Mouse (Mus musculus): ENCODE results near the gene Fnbp1l. TPM values are rescaled to one million over a fixed set of nuclear protein-coding genes. Genes with fewer than 3 reads are reported as not detected.

The Fnbp1l gene
- total RNA-seq, 4 experiments from 2014 or later: 25.9 to 34.5 (median 31.4) TPM

DNA sequence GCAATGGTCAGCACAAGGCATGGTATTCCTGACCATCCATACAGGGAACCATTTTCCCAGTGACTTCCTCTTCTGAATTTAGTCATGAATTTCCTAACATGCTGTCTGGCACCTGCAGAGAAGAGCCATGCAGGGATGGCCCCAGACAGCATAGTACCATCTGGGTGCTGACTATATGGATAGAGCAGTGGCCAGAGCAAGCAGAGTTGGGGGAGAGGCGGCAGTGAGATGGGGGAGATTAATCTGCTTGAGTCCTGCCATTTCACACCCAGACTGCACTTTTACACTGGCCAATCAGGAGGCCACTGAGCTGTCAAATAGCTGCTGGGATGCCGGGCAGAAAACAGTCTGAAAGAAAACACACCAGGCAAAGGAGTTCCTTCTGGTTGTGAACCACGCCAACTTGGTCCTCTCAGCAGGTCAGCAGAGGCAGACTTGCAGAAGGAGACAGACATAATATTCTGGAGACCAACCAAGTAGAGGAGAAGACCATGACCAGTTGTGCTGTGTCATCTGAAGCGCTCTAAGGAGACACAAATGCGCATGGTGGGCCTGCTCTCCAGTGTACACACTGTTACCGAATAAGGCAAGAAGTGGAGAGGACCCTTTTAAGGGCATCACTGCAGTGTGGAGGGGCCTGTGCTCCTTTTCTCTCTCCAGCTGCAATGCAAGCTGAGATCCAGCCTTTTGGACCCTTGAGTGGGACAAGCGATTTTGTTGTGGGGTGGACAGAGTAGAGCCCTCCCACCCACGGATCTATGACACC is 83.4 kb downstream of the Fnbp1l start:
- DNase-seq (ENCODE audit: low spot score in 2 of 2): no peak

DNA sequence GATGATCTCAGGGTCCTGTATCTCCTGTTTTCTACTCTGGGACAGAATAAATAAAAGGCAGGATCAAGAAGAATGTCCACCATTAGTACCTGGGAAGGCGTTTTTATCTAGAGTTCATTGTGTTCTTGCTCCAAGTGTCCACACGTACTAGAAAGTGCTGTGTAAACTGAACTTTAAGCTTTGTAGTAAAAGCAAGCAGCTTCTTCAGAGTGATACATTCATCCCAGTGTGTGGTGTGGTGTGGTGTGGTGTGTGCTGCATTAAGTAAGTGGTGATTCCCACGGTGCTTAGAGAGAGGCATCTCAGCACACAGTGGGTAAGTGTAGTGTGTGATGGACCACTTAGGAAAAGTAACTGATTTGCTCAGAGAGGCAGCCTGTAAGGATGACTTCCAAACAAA is 91.0 kb downstream of the Fnbp1l start:
- no peak for DNase-seq (ENCODE audit: low spot score in 2 of 2)

- DNase-seq (ENCODE audit: low spot score in 2 of 2): no peak
Observed at GRCm38 (mm10) chr3:122521294-122521693, 98.2 kb downstream of the Fnbp1l start.

DNA sequence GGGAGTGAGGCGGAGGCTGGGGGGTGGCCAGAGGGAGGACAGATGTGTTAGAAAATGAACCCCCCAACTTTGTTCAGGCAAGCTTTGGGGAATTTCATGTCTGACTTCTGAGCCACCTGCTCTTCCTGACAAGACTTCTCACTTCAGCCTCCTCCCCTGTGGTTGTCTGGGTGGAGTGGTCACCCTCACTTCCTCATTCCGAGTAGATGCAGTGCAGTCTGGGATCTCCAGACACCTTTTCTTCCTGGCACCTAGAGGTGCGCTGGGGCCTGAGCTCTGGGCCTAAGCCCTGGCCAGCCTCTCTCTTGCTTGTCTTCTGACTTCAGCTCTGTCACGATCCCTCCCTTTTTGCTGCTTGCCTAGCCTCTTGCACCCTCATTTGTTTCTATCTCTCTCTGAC is 98.6 kb downstream of the Fnbp1l start:
- no peak for DNase-seq (ENCODE audit: low spot score in 2 of 2)

DNA sequence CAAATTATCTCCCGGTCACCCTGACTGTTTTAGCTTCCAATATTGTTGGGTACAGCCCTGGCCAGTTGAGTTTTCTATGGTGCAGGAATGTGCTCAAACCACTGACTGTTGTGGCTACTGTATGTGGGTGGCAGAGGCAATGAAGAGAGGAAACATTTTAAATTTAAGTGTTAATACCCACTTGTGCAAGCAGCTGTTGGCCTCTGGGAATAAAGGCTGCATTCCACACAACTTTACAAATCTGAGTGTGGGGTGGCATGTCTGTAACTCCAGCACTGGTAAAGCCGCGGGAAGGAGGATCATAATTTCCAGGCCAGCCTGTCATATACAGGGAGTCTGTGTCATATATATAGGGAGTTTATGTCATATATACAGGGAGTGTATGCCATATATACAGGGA is 99.2 kb downstream of the Fnbp1l start:
- no peak for DNase-seq (ENCODE audit: low spot score in 2 of 2)

DNA sequence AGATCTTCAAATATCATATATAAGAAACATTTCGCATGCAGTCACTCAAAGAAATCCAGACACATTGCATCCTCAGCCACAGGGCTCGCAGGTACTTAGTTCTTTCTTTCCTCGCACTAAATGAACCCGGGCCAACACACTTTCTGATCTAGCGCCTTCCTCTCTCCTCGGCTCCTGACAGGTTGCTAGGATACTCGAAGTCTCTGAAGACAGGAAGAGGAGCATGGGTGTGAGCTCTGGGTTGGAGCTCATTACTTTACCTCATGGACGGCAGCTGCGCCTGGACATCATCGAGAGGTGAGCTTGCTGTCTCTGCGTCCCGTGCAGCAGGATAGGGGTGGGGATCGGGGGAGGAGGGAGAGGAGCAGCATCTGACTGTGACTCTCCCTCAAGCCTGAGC is 100.4 kb downstream of the Fnbp1l start:
- DNase-seq (ENCODE audit: low spot score in 2 of 2): no peak

DNA sequence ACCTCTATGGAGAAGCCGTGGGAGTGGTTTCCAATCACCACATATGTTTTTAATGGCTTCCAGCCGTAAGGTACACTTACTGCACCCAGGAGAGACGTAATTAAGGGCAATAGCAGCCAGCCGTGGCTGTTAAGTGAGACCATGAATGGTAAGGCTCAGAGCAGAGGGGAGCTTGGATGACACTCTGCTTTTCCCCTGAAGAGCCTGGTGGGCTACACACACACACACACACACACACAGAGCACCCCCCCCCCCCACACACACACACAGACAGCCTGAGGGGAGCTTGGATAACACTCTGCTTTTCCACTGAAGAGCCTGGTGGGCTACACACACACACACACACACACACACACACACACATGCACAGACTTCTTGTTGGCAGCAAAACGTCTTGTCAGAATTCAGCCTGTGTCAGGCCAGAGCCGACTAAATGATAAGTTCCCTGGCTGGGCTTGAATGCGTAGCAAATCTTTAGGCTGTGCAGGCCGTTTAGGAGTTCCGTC is 101.2 kb downstream of the Fnbp1l start:
- DNase-seq (ENCODE audit: low spot score in 2 of 2): no peak

DNA sequence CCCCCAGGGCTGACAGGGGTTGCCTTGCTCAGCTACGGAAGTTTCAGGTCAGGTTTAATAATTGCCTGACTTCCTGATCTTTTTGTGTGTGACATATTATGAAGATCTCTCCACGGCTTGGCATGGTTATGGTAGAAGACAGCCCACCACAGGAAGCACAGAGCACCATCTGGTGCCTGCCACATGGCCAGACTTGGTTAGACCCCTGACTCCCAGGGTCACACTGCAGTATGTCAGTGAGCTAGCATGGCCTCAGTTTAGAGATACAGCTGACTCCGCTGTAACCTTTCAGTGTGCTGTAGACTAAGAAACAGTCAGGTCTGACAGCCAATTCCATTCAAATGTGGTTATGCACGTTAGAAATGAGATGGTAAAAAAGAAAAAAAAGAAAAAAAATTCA is 101.8 kb downstream of the Fnbp1l start:
- no peak for DNase-seq (ENCODE audit: low spot score in 2 of 2)

DNA sequence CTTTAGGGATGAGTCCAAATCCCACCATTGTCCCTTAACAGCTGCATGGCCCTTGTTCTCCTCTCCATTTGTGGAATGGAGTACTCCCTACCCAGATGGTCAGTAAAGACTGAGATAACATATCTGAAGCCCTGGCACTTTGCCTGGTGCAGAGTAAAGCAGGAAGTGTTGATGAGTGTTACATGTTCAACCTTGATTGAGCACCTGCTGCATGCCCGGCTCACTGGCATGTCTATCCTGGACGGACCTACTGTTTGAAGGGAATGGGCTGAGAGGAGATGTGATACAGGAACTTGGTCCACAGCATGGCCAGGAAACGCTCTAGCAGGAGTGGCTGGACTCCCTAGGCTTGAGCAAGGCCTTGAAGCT is 103.2 kb downstream of the Fnbp1l start:
- no peak for DNase-seq (ENCODE audit: low spot score in 2 of 2)

DNA sequence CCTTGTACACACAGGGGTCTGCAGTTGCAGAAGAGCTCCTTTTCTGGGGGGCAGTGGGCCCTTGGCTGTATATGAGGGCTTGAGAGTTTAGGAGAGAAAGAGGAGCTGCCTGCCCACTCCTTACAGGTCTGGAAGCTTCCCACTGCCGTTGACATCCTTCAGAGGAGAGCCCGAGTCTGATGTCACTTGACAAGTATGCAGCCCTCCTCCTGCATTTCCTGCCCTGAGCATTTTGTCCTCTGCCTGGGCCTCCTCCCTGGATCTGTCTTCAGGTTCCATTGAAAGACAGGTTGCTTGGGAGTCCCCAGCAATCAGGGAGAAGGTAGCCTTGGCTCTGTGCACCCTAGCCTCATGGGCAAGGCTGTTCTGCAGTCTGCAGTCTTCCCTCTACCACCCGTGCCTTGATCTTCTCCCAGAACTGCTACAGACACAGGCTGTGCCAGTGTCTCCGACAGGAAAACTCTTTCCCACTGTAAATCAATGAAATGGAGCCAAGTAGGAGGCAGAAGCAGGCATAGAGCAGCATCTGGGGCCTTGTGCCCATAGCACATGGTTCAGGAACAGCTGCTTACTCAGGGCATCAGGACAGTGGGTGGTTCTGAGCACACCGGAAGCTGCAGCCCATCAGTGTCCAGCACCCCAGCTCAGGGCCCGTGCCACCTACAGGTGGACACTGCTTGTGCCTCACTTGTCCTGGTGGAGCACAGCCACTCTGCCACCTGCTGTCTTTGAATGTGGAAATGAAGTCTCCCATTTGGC is 103.8 kb downstream of the Fnbp1l start:
- no peak for DNase-seq (ENCODE audit: low spot score in 2 of 2)

DNA sequence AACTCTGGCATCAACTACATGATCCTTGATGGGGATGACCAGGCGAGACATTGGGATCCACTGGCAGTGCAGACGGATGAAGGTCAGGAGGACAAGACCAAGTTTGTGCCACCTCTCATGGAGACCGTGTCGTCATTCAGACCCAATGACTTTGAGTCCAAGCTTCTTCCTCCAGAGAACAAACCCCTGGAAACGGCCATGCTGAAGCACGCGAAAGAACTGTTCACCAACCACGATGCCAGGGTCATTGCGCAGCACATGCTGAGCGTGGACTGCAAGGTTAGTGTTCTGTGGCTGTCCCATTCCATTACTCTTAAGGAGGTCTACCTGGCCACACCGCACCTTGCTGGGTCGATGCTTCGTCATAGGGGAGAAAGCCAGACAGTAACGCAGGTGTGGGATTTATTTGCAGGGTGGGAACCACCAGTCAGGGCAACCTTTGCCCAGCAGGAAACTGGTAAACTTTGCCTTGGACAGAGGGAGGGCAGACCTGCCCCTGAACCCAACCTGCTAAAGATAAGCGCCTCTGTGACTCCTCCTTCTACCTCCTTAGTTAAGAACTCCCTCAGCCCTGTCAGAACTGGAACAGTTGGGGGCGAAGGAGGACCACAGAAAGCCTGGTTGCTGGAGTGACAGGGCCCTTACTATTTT is 106.7 kb downstream of the Fnbp1l start:
- DNase-seq (ENCODE audit: low spot score in 2 of 2): no peak

DNA sequence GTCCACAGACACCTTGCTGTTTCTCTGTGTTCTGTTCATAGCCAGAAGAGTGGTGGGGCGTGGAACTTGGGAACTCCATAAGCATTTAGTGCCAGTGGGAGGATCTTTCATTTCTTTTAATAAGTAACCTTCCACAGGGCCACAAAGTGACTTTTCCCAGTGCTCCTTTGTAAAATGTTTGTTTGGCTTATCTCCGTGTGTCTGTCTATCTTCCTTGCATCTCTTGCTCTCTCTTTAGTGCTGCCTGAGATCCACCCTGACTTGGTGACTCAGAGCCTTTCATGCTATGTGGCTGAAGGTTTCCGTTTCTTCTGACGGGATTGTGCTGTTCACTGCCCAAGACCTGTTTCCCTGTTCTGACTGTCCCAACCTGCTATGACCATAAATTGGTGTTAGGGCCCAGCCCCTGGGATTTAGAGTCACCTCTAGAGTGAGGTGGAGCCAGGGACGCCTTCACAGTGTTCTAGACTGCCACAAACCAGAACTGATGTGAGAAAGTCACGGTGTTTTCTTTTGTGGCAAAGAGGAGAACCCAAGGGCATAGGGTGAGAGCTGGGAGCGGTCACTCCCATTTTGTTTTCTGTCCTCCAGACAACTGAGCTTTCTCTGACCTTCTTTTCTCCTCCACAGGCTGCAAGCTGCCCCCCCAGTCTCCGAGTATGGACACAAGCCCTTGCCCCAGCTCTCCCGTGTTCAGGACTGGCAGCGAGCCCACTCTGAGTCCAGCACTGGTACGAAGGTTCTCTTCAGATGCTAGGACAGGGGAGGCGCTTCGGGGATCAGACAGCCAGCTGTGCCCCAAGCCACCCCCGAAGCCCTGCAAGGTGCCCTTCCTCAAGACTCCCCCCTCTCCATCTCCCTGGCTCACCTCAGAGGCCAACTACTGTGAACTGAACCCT is 107.5 kb downstream of the Fnbp1l start:
- no peak for DNase-seq (ENCODE audit: low spot score in 2 of 2)

DNA sequence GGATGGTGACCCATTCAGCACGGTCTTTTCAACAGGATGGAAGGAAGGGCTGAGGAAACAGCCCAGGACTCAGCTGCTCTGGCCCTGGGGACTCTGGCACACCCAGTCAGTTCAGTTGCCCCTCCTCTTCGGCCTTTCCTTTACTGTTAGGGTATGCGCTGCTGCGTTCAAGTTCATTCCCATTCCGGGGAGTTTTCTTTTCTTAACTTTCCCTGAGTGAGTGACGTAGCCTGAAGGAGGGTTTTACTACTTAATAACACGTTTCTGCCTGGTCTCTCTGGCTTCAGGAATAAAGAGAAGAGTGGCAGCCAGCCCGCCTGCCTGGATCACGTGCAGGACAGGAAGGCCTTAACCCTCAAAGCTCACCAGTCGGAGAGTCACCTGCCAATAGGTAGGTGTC is 108.6 kb downstream of the Fnbp1l start:
- no peak for DNase-seq (ENCODE audit: low spot score in 2 of 2)

DNA sequence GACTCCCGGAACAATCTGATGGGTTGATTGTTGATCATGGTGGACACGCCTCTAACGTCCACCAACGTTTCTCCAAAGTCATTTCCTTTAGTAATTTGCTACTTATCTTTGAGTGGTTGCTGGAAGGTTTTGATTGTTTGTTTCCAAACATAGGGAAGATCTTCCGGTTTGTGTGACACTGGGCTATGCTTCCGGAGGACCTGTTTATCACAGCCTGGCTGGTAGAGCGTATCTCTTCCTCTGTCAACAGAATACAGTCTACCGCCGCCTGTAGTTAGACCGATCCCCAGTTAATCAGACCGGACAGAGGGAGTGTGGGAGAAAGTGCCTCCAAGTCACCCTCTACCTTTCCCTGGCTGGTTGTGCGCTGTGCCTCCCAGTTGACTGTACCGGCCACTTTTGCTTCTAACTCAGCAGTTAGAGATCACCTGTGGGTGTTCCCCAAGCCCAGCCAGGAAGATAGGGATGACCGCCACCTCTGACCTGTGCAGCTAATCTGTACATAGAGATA is 109.2 kb downstream of the Fnbp1l start:
- DNase-seq (ENCODE audit: low spot score in 2 of 2): no peak

- DNase-seq (ENCODE audit: low spot score in 2 of 2): no peak
Observed at GRCm38 (mm10) chr3:122509534-122510239, 109.8 kb downstream of the Fnbp1l start.

GRCm38 (mm10) chr3:122509084-122509483 is 110.4 kb downstream of the Fnbp1l start:
- DNase-seq (ENCODE audit: low spot score in 2 of 2): no peak

DNA sequence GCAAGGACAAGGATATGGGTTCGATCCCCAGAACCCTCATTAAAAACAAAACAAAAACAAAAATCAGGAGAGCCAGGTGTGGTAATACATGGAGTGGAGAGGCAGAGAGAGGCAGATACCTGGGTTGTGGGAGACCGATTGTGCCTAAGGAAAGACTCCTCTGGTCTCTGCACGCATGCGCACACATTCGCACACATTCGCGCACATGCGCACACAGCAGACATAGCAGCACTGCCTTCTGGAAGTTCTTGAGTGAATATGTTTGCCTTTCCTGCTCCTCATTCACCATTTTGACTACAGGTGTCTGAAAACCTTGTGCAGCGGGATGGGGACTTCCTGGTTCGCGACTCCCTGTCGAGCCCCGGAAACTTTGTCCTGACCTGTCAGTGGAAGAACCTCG is 111.7 kb downstream of the Fnbp1l start:
- DNase-seq (ENCODE audit: low spot score in 2 of 2): no peak

GRCm38 (mm10) chr3:122506343-122506916 is 113.1 kb downstream of the Fnbp1l start:
- DNase-seq (ENCODE audit: low spot score in 2 of 2): no peak

DNA sequence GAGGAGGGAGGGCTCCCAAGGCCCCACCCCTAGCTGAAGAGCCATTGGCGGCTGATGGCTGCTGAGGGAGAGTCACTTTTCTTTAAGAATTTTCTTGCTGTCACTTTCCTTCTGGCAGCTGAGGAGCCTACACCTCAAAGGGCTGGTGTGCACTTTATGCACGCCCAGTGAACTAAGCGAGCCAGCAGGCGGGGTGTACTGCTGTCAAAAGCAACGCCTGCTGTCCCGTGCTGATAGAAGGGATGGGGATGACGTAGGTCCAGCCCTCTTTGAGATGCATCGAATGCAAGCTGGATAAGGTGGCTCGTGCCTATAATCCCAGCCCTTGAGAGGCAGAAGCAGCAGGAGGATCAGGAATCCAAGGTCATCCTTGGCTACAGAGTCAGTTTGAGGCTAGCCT is 118.6 kb downstream of the Fnbp1l start:
- no peak for DNase-seq (ENCODE audit: low spot score in 2 of 2)

- no peak for DNase-seq (ENCODE audit: low spot score in 2 of 2)
Observed at GRCm38 (mm10) chr3:122499647-122500046, 119.9 kb downstream of the Fnbp1l start.
